Mouse (Mus musculus): ENCODE measurements around the gene Drd5.

Gene Drd5

DNA sequence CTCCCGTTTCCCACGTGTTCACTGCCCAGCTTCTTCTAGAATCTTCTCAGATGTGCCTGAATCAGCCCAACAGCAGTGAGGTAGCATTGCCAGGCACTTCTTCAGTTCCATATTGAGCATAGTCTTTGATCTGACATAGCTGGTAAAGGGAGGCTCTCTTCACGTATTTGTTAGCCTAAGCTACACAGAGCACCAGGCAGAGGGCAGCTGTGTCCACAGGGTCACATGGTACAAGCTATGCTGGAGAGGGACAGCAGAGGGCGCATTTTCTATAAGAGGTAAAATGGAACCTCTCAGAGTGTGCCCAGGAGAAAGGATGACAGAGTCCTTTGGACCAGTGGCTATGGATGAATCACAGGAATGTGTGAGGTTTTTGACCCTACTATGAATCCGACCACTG is 10.3 kb upstream of the Drd5 start:
- TF ChIP-seq GATA4 (IDR thresholded peaks at IDR 0.05; ENCODE audit: insufficient replicate concordance, low read length): no peak

DNA sequence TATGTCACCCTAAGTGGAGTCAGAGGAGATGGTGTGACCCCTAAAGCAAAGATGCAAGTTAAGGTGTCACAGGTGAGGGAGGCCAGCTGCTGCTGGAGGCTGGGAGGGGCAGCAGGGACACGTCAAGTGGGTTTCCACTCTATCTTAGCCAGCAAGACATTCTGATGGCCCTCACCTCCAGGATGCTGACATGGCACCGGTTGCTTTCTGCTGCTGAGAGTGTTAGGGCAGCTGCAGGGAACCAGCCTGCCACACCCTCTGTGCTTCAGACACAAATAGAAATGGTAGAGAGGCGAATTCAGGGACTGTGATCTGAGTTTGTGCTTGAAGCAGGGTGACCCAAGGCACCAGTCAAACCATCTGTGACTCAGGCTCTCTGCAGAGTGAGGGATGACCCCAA is 9.4 kb upstream of the Drd5 start:
- TF ChIP-seq GATA4 (IDR thresholded peaks at IDR 0.05; ENCODE audit: insufficient replicate concordance, low read length): no peak

DNA sequence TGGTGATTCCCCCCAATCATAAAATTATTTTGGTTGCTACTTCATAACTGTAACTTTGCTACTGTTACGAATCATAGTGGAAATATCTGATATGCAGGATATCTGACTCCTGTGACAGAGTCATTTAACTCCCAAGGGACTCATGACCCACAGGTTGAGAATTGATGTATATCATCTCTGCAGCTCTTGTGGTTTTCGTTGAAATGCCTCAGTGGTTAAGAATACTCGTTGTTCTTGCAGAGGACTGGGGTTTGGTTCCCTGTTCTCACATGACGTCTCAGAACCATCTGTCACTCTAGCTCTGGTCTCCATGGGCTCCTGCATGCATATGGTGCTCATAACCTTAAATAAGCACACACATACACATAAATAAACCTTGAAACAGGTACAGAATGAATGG is 14.2 kb downstream of the Drd5 start:
- no peak for TF ChIP-seq GATA4 (IDR thresholded peaks at IDR 0.05; ENCODE audit: insufficient replicate concordance, low read length)

DNA sequence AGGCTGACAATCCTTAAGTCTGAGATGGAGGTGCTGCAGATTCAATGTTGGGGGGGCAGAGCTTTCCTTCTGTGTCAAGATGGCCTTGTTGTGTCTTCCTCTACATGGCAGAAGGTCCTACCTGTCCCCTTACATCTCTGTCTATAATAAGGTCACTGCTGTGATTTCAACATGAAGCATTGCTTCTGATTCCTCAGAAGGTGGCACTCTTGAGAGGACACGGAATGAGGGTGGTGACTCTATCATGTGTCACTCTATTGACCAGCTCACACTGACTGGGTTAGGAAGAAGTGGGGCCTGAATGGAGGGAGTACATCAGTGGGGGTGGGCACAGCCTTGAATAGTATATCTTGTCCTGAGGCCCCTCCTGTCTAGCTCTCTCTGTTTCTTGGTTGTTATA is 15.4 kb downstream of the Drd5 start:
- TF ChIP-seq GATA4 (IDR thresholded peaks at IDR 0.05; ENCODE audit: insufficient replicate concordance, low read length): no peak

DNA sequence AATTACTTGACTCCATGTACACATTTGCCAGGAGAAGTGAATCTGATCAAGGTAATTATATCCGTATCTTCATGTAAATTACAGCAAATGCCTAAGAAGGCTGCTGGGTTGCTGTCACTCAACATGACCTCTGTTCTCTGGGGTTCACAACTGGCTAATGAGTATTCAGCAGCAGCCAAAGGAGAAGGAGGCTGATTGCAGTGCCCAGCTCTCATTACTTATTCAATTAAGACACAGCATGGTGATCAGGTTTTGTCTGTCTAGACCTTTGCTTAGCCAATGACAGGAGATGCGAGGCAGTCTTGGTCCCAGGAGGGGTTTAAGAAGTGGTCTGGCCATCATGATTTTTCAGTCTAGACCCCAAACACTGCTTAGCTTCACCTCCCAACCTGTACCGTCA is 23.9 kb downstream of the Drd5 start:
- TF ChIP-seq GATA4 (IDR thresholded peaks at IDR 0.05; ENCODE audit: insufficient replicate concordance, low read length): no peak

DNA sequence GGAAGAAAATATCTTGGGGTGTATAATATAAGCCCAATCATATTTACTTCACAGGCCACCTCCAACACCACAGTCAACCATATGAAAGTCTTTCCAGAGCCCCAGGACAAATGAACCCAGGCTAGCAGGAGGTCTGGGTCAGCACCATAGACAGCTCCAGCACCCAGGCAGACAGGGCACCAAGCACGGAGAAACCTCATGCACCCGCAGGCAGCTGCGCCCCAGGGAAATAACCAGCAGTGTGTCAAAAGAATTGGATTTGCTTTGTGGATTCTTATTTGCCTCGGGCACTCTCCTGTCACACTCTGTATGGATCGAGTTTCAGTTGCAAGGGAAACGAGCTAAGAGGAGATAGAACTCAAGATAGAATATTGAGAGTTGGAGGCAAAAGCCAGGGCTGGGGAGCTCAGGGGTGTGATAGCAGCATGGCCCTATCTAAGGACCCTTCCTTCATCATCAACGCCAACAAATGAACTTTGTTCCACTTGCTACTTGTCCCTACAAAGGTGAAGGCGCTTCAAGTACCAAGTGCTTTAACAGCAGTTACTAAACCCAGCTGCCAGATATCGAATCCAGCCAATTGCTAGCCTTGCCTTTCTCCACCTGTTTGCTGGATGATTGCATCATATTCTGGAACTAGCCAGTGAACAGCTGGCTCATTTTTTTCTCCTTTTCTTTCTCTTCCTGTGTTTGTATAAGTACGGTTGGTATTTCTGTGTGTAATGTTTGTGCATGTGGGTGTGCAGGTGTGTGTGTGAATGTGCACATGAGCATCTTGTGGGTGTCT is 27.7 kb downstream of the Drd5 start:
- TF ChIP-seq GATA4 (IDR thresholded peaks at IDR 0.05; ENCODE audit: insufficient replicate concordance, low read length): no peak

DNA sequence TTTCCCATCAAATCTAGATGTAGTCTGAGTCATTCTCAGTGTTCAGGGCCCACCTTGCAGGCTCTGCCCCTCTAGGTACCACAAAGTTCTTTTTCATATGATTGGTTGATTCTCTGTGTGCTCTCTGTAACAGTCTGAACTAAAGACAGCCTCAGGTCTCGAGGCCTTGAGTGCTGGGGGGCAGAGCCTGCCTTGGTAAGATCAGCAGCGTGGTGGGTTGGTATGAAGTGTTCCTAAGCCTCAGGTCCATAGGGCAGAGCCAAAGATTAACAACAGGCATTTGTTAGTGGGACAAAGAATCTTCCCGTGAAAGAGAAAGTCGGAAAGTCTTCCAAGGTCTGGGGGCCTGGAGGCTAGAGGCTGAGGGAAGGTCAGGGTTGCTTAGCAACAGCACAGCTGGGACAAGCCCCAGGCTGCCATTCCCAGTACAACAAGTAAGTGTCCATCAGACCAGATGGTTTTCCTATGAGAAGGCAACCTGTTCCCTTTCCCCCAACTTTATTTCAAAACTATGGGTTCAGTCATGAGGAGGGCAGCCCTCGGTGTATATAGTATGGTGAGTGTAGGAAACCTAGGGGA is 31.3 kb downstream of the Drd5 start:
- no peak for TF ChIP-seq GATA4 (IDR thresholded peaks at IDR 0.05; ENCODE audit: insufficient replicate concordance, low read length)

DNA sequence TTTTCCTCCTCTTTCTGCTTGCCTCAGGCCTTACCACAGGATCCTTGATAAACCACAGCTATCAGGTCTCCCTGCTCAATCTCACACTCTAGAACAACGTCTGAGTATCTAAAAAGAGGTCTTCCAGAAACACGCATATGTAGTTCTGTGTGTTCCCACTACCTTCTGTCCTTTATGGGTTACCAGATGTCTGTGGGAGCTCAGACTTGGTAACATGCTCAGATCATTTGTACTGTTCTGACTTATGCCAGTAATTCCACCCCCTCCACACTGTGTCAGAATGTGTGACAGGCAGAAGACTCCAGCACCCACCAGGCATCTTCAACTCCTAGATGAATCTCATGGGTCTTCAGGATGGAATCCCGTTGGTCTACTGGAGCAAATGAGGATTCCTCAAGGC is 37.8 kb downstream of the Drd5 start:
- no peak for TF ChIP-seq GATA4 (IDR thresholded peaks at IDR 0.05; ENCODE audit: insufficient replicate concordance, low read length)

DNA sequence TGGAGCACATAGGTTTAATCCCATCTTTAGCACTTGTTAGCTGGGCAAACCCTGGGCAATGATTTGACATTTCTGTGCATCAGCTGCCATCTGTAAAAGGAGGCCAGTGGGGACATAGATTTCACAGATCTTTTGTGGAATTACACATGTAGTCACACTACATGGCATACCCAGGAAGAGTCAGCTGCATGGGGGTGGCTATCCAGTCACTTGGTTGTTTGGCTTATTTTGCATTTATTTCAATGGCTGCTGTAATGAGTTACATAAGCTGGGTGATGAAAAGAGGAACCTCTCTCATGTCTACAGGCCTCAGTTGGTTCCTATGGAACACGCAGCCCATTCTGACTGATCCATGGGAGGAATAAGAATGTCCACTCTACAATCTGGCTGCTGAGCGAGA is 40.5 kb downstream of the Drd5 start:
- TF ChIP-seq GATA4 (IDR thresholded peaks at IDR 0.05; ENCODE audit: insufficient replicate concordance, low read length): no peak

DNA sequence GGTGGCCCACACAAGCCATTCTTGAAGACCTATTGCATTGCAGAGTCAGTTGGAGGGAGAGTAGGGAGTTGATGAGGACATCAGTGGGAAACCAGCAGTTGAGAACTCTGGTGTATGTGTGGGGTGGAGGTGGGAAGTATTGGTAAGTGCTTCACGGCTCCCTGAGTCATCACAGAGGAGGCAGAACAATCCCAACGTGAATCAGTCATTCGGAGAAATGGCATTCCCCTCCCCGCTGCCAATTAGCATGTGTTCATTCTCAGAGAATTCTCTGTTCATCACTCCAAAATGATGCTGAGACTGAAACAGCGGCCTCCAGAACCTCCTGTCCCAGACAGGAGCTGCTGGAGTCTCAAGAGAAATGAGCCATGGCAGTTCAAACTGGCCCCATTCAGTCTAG is 45.2 kb downstream of the Drd5 start:
- TF ChIP-seq GATA4 (IDR thresholded peaks at IDR 0.05; ENCODE audit: insufficient replicate concordance, low read length): no peak

DNA sequence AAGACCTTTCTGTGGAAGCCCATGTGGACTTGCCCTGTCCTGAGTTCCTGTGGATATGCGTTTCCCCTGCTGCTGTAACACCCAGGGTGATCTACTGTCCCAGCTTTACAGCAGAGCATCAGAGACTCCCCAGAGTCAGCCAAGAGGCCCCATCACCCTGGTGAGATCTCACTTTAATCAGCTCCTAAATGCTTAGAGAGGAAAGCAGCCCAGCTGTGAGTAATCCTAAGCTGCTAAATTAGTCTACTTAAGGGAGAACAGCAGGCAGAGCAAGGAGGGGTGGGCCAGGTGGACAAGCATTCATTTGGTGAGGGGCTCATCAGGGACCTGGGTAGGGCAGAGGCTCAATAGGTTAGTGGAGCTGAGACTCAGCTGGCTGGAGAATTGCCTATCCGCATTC is 46.4 kb downstream of the Drd5 start:
- TF ChIP-seq GATA4 (IDR thresholded peaks at IDR 0.05; ENCODE audit: insufficient replicate concordance, low read length): no peak

DNA sequence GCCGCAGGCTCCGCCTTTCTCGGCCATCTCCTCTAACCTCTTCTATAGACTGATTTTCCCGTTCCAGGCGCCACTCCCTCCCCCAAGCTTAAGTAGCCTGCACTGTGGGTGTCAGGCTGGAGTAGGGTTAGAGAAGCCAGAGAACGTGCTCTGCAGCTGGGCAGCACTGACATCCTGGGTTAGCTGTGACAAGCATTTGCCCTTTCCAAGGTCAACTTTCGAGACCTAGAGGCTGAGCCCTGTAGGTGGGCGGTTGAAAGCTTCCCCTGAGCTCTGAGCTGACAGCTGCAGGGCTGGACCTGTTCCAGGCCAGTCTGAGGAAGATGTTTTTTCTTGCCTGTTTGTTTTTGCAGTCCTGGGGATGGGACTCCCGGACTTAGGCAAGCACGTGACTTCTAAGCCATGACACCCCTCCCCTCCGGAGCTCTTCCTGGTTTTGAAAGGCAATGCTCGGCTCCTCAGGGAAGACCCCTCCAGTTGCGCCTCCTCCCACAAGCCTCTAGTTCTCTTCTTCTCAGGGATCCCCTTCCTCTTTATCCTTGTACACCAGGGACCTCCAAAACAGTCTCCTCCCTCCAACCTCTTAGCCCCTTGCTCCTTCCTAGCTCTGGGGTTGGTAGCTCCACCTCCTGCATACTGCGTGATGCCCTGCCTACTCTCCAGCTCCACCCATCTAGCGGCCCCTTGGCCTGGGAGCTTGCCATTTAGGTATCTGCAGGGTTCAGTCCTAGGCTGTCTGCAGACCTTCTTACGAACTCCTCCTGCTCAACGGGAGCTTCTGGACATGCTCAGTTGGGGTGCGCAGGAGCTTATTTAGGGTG is 47.7 kb downstream of the Drd5 start:
- TF ChIP-seq GATA4 (IDR thresholded peaks at IDR 0.05; ENCODE audit: insufficient replicate concordance, low read length): no peak

DNA sequence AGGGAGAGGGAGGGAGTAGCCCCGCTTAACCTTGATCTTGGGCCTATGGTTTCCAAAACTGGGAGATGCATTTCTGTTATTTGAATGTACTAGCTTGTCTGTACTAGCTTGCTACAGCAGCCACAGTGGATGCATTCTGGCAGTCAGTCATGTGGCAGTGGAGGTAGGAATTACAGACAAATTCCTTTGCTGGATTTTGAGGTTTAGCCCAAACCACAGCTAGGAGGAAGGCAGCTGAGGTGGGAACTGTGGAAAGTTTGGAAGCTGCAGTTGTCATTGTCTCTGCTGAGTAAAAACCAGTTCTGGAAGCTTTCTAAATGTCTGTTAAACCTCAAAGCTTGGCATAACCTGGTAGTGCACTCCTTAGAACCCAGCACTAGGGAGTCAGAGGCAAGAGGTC is 52.1 kb downstream of the Drd5 start:
- TF ChIP-seq GATA4 (IDR thresholded peaks at IDR 0.05; ENCODE audit: insufficient replicate concordance, low read length): no peak

Data from liver, adult (tissue).